Mouse (Mus musculus): Measurements from ENCODE around the gene Gm47995.

Gm47995 gene

GRCm38 (mm10) chr1:151233756-151234155, 35.5 kb downstream of the Gm47995 start:
- no peak for DNase-seq

- no peak for DNase-seq
These were observed 37.3 kb downstream of the Gm47995 start for GRCm38 (mm10) chr1:151235574-151235973.

- DNase-seq, result no peak
These were observed 38.1 kb downstream of the Gm47995 start for GRCm38 (mm10) chr1:151236141-151236930.

GRCm38 (mm10) chr1:151237780-151238179, 39.5 kb downstream of the Gm47995 start:
- no peak for DNase-seq

DNA sequence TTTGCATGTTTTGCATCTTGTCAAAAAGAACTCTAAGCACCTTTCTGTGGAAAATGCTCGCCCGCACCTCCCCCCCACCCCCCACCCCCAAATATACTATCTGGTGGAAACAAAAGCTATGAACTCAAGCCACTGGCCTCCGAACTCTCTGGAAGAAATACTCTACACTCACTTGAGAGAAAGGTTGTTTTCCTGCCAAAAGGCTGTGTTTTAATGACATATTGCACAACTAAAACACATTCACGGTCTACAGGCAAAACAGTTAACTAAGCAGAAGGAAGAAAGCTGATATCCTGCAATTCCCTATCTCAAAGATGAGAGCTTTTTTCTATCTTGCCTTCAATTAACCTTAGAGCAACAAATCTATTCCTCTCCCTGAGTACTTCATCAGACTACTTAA, 45.1 kb downstream of the Gm47995 start:
- no peak for DNase-seq

DNA sequence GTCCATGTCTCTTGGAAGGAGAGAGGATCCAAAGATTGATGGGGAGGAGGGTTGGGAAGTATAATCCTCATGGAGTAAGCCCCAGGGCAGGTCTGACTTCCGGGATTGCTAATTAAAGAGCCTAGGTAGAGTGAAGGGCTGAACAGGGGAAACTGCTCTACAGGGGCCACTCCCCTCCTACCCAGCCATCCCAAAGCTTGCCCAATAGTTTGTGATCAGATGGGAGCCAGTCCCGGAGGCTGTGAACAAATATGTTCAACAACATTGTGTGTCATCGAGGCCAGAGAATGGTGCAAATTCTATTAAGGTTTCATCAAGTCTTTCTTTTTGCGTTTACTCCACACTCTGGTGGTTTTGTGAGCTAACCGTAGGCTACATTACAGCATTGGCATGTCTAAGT, 45.8 kb downstream of the Gm47995 start:
- DNase-seq, result no peak

- no peak for DNase-seq
These were observed 46.5 kb downstream of the Gm47995 start for GRCm38 (mm10) chr1:151244761-151245160.

- DNase-seq, result no peak
These were observed 46.9 kb downstream of the Gm47995 start for GRCm38 (mm10) chr1:151245165-151245564.

GRCm38 (mm10) chr1:151245846-151246245, 47.6 kb downstream of the Gm47995 start:
- no peak for DNase-seq

All from kidney, adult 9 months (tissue).